Mouse (Mus musculus) MEL (cell line): Measurements from ENCODE around the gene Zdhhc7.

ENCODE experiments used
- CHD1 ChIP-seq: IDR thresholded peaks from 2 replicates; pipeline ENCODE4 v1.6.1; 2012; ENCODE audit warnings: low read depth, mild to moderate bottlenecking, inconsistent platforms, low read length, improper control_type of control experiment
- CTCF ChIP-seq, 3 experiments: IDR thresholded peaks in 2 of 3; conservative IDR thresholded peaks in 1 of 3; 2 replicates each; pipeline ENCODE4 v1.5.1; 2011 to 2012; ENCODE audit warnings: low read length in 3 of 3, low read depth in 2 of 3, mild to moderate bottlenecking in 2 of 3, improper control_type of control experiment in 1 of 3, inconsistent platforms in 1 of 3, mixed read lengths in 1 of 3, moderate library complexity in 1 of 3; ENCODE audit not compliant: control insufficient read depth in 1 of 3, insufficient read depth in 1 of 3, poor library complexity in 1 of 3, severe bottlenecking in 1 of 3
- EP300 ChIP-seq, 2 experiments: IDR thresholded peaks; 2 replicates each; pipeline ENCODE4 v1.6.1; 2011; ENCODE audit warnings: improper control_type of control experiment in 2 of 2, low read length in 2 of 2, low read depth in 1 of 2, mild to moderate bottlenecking in 1 of 2
- GATA1 ChIP-seq: IDR thresholded peaks from 2 replicates; pipeline ENCODE4 v1.6.1; 2011; ENCODE audit warnings: low read depth, low read length, improper control_type of control experiment
- KAT2A ChIP-seq: conservative IDR thresholded peaks from 2 replicates; pipeline ENCODE4 v1.6.1; 2012; ENCODE audit warnings: low read depth, low read length, improper control_type of control experiment, inconsistent platforms
- POLR2A ChIP-seq, 2 experiments: IDR thresholded peaks; 2 replicates each; pipeline ENCODE4 v1.6.1; 2011 to 2012; ENCODE audit warnings: low read length in 2 of 2, mild to moderate bottlenecking in 2 of 2, control low read depth in 1 of 2, improper control_type of control experiment in 1 of 2, low read depth in 1 of 2, moderate library complexity in 1 of 2; ENCODE audit not compliant: control insufficient read depth in 1 of 2, insufficient read depth in 1 of 2, poor library complexity in 1 of 2
- TAL1 ChIP-seq: IDR thresholded peaks from 2 replicates; pipeline ENCODE4 v1.6.1; 2012; ENCODE audit warnings: mild to moderate bottlenecking, inconsistent platforms, low read length, moderate library complexity, mixed read lengths
- TCF12 ChIP-seq: IDR thresholded peaks from 2 replicates; pipeline ENCODE4 v1.6.1; 2014; ENCODE audit warnings: low read depth, mild to moderate bottlenecking, inconsistent platforms, low read length, improper control_type of control experiment, moderate library complexity
- UBTF ChIP-seq: IDR thresholded peaks from 2 replicates; pipeline ENCODE4 v1.6.1; 2012; ENCODE audit warnings: low read depth, mild to moderate bottlenecking, inconsistent platforms, low read length, improper control_type of control experiment, moderate library complexity, borderline replicate concordance; ENCODE audit not compliant: insufficient read depth
- USF2 ChIP-seq, 2 experiments: IDR thresholded peaks; 2 replicates each; pipeline ENCODE4 v1.6.1; 2011 to 2012; ENCODE audit warnings: improper control_type of control experiment in 2 of 2, low read length in 2 of 2, borderline replicate concordance in 1 of 2, inconsistent platforms in 1 of 2, low read depth in 1 of 2, mild to moderate bottlenecking in 1 of 2; ENCODE audit not compliant: insufficient read depth in 1 of 2
- ZKSCAN1 ChIP-seq: IDR thresholded peaks from 2 replicates; pipeline ENCODE4 v1.6.1; 2012; ENCODE audit warnings: low read depth, mild to moderate bottlenecking, inconsistent platforms, low read length, improper control_type of control experiment, moderate library complexity

DNA sequence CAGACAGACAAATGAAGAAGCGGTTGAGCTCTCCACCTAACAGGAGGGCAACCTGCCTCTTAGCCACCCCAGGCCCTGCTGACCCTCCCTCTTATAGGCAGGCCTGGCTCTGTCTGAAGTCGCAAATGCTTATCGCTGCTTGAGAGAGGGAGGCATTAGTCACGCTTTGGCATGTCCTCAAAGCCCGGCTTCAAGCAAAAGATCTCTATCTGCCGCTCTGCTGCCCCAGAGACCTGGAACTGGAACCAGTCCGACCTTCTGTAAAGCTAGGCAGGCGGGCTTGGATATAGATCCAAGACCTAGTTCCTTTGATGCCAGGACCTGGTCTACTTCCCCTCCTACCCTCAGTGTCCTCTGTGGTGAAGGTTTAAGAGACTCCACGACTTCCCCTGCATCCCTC lies 29.0 kb downstream of the Zdhhc7 start:
- no peak for TF ChIP-seq TAL1
- TF ChIP-seq CTCF (IDR thresholded peaks at IDR 0.05 in 2 of 3, conservative IDR thresholded peaks at IDR 0.05 in 1 of 3; ENCODE audit: control insufficient read depth in 1 of 3, insufficient read depth in 1 of 3, low read depth in 2 of 3, low read length in 3 of 3, poor library complexity in 1 of 3, severe bottlenecking in 1 of 3): no peak
- no peak for TF ChIP-seq USF2 (IDR thresholded peaks at IDR 0.05; ENCODE audit: borderline replicate concordance in 1 of 2, insufficient read depth in 1 of 2, low read depth in 1 of 2, low read length in 2 of 2)
- TF ChIP-seq POLR2A (IDR thresholded peaks at IDR 0.05; ENCODE audit: control insufficient read depth in 1 of 2, insufficient read depth in 1 of 2, low read depth in 1 of 2, low read length in 2 of 2, poor library complexity in 1 of 2): no peak
- 0 out of 2 replicates have a peak, but pooled peaks have one; percentile 35 for TF ChIP-seq GATA1
- no peak for TF ChIP-seq KAT2A
- TF ChIP-seq TCF12: no peak
- peak in 1 of 2 experiments; percentile 38; a peak in 1 of 4 replicates for TF ChIP-seq EP300 (IDR thresholded peaks at IDR 0.05; ENCODE audit: low read depth in 1 of 2, low read length in 2 of 2)
- TF ChIP-seq UBTF: no peak
- no peak for TF ChIP-seq ZKSCAN1
- TF ChIP-seq CHD1: no peak
